Mouse (Mus musculus) forebrain, embryonic 14.5 days (tissue): Measurements from ENCODE around the gene Ano2. TPM values are rescaled to one million over a fixed set of nuclear protein-coding genes. Genes with fewer than 3 reads are reported as not detected.

Experiments
- ATAC-seq: fragments of 200-750 bp; cut with Nextera tagmentation; 2 replicates; pipeline ENCODE4 v1.8.0; 2017; ENCODE audit warnings: mild to moderate bottlenecking, moderate library complexity
- DNase-seq: peaks from one replicate; pipeline ENCODE4 v3.0.0-alpha.2; 2015; ENCODE audit warnings: low spot score
- H3K27ac ChIP-seq: fragments of 300-500 bp; sonication (generic); 2 replicates; pipeline ENCODE4 v1.5.1; 2014; ENCODE audit warnings: low read depth, mild to moderate bottlenecking, control low read depth, low read length, moderate library complexity
- H3K27me3 ChIP-seq: fragments of 300-500 bp; sonication (generic); replicated peaks from 2 replicates; pipeline ENCODE4 v1.6.1; 2014; ENCODE audit warnings: low read length, control low read depth, mixed read lengths; ENCODE audit not compliant: control insufficient read depth, insufficient read depth
- H3K36me3 ChIP-seq: fragments of 300-500 bp; sonication (generic); 2 replicates; pipeline ENCODE4 v1.6.1; 2014; ENCODE audit warnings: low read length, control low read depth; ENCODE audit not compliant: control insufficient read depth, insufficient read depth
- H3K4me1 ChIP-seq: fragments of 300-500 bp; sonication (generic); 2 replicates; pipeline ENCODE4 v1.6.1; 2014; ENCODE audit warnings: antibody characterized with exemption, low read length, control low read depth; ENCODE audit not compliant: control insufficient read depth, insufficient read depth
- H3K4me2 ChIP-seq: fragments of 300-500 bp; sonication (generic); 2 replicates; pipeline ENCODE4 v1.6.1; 2014; ENCODE audit warnings: mild to moderate bottlenecking, control low read depth, low read length
- H3K4me3 ChIP-seq: fragments of 300-500 bp; sonication (generic); 2 replicates; pipeline ENCODE4 v1.5.1; 2014; ENCODE audit warnings: low read depth, low read length, control low read depth
- H3K9ac ChIP-seq: fragments of 300-500 bp; sonication (generic); 2 replicates; pipeline ENCODE4 v1.6.1; 2014; ENCODE audit warnings: mild to moderate bottlenecking, low read length, control low read depth, moderate library complexity
- H3K9me3 ChIP-seq: fragments of 300-500 bp; sonication (generic); replicated peaks from 2 replicates; pipeline ENCODE4 v1.6.1; 2016; ENCODE audit warnings: low read length, control low read depth, mixed read lengths; ENCODE audit not compliant: control insufficient read depth
- WGBS: fragments of 180-500 bp; shearing (Covaris S2); extraction: QIAGEN DNeasy Blood & Tissue Kit; methylation state at CpG from one replicate; pipeline ENCODE4 v1.1.7; 2014; 5-methylcytosine and 5-hydroxymethylcytosine counted together
- polyA plus RNA-seq: library from polyadenylated mRNA; unstranded; fragments of >200 nt; fragmentation: Nextera tagmentation; extraction: Ambion mirVana; gene quantifications from 2 replicates; pipeline ENCODE4 v1.2.1, GENCODE M21; 2014

Gene Ano2
- polyA plus RNA-seq, 1 experiment from 2014 or later, result 0.10 TPM

DNA sequence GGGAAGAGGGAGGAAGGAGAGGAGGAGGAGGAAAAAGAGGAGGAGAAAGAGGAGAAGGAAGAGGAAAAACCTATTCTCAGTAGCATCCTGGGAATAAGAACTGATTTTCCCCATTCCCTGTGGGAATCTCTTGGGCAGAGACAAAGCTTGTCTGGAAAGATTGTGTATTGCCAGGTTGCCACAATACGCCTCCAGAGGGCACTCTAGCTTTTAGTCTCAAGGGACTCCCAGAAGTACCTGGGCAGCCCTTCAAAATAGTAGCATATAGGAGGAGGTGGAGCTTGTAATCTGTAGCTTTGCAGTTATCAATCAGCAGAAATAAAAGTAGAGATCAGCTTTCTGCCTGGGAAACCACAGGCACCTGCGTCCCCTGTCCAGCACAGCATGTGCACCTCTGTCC is 178.3 kb downstream of the Ano2 start:
- no peaks in the 10 kb centered on the region for H3K36me3 ChIP-seq
- no peak overlapping the region for H3K27ac ChIP-seq
- H3K9ac ChIP-seq, result no peak overlapping the region
- no peak overlapping the region for H3K4me3 ChIP-seq
- H3K9me3 ChIP-seq, result no peaks in the 10 kb centered on the region
- peak; percentile 69 for DNase-seq
- H3K4me2 ChIP-seq, result no peak overlapping the region
- ATAC-seq, result no peak
- WGBS, result 21% methylated on average over 2 of the region's 2 CpGs
- H3K4me1 ChIP-seq, result no peaks in the 10 kb centered on the region
- H3K27me3 ChIP-seq, result no peaks in the 10 kb centered on the region

DNA sequence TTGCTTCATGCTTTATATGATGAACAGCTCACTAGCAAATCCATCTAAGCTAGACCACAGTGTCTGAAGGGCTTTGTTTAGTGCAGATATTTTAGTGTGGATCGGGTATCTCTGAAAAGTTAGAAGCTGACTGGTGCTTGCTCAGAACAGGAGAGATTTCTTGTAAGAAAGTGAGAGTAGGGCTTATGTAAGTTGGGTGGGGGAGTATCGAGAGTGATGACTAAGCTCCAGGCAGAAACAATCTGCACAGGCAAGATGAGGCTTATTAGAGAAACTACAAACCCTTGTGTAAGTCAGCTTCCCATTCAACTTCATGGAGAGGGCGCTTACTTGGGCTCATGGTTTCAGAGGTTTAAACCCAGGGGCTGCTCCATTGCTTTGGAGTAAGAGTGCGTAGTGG is 181.3 kb downstream of the Ano2 start:
- H3K4me3 ChIP-seq, result no peak overlapping the region
- H3K27ac ChIP-seq, result no peak overlapping the region
- WGBS, result 86% methylated on average over 4 of the region's 4 CpGs
- DNase-seq (no peak), ATAC-seq (no peak)
- H3K27me3 ChIP-seq, result no peaks in the 10 kb centered on the region
- H3K9ac ChIP-seq, result no peak overlapping the region
- H3K36me3 ChIP-seq, result no peaks in the 10 kb centered on the region
- no peaks in the 10 kb centered on the region for H3K9me3 ChIP-seq
- H3K4me2 ChIP-seq, result no peak overlapping the region
- H3K4me1 ChIP-seq, result no peaks in the 10 kb centered on the region

GRCm38 (mm10) chr6:125874742-125875141 is 184.5 kb downstream of the Ano2 start:
- Histone ChIP-seq H3K36me3 (no peaks in the 10 kb centered on the region), H3K9ac (no peak overlapping the region), H3K4me3 (no peak overlapping the region), H3K27ac (no peak overlapping the region), H3K9me3 (no peaks in the 10 kb centered on the region), H3K4me1 (no peaks in the 10 kb centered on the region), H3K4me2 (no peak overlapping the region), H3K27me3 (no peaks in the 10 kb centered on the region)
- no peak for ATAC-seq
- DNase-seq, result no peak
- WGBS, result 83% methylated on average over 6 of the region's 6 CpGs

- 82% methylated on average over 1 of the region's 1 CpGs for WGBS
- H3K4me2 ChIP-seq, result no peak overlapping the region
- H3K4me3 ChIP-seq, result no peak overlapping the region
- DNase-seq (no peak), ATAC-seq (no peak)
- H3K27me3 ChIP-seq, result no peaks in the 10 kb centered on the region
- no peak overlapping the region for H3K27ac ChIP-seq
- no peaks in the 10 kb centered on the region for H3K4me1 ChIP-seq
- no peaks in the 10 kb centered on the region for H3K36me3 ChIP-seq
- H3K9me3 ChIP-seq, result no peaks in the 10 kb centered on the region
- no peak overlapping the region for H3K9ac ChIP-seq
These were observed 186.7 kb downstream of the Ano2 start for GRCm38 (mm10) chr6:125876884-125877283.

DNA sequence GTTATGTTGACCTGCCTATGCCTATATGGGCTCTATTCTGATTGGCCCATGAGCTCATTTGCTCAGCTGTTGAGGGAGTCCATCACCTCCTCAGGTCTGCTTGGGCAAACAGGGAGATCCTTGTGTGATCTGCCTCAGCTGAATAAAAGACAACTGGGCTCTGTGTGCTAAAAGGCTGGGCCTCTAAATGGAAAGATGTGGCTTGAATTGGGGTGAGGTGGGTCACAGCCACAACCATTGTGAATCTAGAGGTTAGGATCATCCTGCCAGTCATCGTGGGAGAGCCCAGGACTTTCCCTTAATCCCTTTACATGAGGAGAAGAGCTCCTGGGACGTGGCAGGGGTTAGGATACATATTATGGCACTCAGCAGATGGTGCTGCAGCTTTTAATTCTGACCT is 188.5 kb downstream of the Ano2 start:
- 56% methylated on average over 2 of the region's 2 CpGs for WGBS
- no peaks in the 10 kb centered on the region for H3K4me1 ChIP-seq
- no peak for ATAC-seq

GRCm38 (mm10) chr6:125879306-125879705 is 189.1 kb downstream of the Ano2 start:
- WGBS, result 93% methylated on average over 7 of the region's 7 CpGs
- H3K4me2 ChIP-seq, result no peak overlapping the region
- H3K27ac ChIP-seq, result no peak overlapping the region
- H3K9me3 ChIP-seq, result no peaks in the 10 kb centered on the region
- no peak overlapping the region for H3K9ac ChIP-seq
- no peak for ATAC-seq
- H3K27me3 ChIP-seq, result no peaks in the 10 kb centered on the region
- no peak for DNase-seq
- H3K4me1 ChIP-seq, result no peaks in the 10 kb centered on the region
- H3K36me3 ChIP-seq, result no peaks in the 10 kb centered on the region
- no peak overlapping the region for H3K4me3 ChIP-seq

More for the DNA sequence above, 188.5 kb downstream of the Ano2 start:
- Histone ChIP-seq H3K36me3 (no peaks in the 10 kb centered on the region), H3K27ac (no peak overlapping the region), H3K4me2 (no peak overlapping the region), H3K9me3 (no peaks in the 10 kb centered on the region), H3K4me3 (no peak overlapping the region), H3K9ac (no peak overlapping the region), H3K27me3 (no peaks in the 10 kb centered on the region)
- DNase-seq, result no peak

DNA sequence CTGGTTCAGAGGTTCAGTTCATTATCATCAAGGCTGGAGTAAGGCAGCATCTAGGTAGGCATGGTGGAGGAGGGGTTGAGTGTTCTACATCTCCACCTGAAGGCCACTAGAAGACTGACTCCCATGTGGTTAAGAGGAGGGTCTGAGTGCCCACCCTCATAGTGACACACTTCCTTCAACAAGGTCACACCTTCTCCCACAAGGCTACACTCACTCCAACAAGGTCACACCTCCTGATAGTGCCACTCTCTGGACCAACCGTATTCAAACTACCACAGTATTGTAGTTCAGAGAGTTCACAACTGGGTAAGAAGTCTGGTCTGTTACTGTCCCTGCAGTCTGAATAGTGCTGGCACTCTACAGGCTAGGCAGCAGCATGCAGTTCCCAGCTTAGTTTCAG is 198.4 kb downstream of the Ano2 start:
- ATAC-seq (no peak), DNase-seq (no peak)
- Histone ChIP-seq H3K27ac (no peak overlapping the region), H3K4me2 (no peak overlapping the region), H3K9ac (no peak overlapping the region), H3K4me3 (no peak overlapping the region), H3K9me3 (no peaks in the 10 kb centered on the region), H3K27me3 (no peaks in the 10 kb centered on the region), H3K36me3 (no peaks in the 10 kb centered on the region), H3K4me1 (no peaks in the 10 kb centered on the region)
- 86% methylated on average over 1 of the region's 1 CpGs for WGBS

- H3K27ac ChIP-seq, result no peak overlapping the region
- no peaks in the 10 kb centered on the region for H3K36me3 ChIP-seq
- no peak overlapping the region for H3K4me3 ChIP-seq
- ATAC-seq (no peak), DNase-seq (no peak)
- no peak overlapping the region for H3K4me2 ChIP-seq
- H3K9me3 ChIP-seq, result no peaks in the 10 kb centered on the region
- no peaks in the 10 kb centered on the region for H3K4me1 ChIP-seq
- 87% methylated on average over 3 of the region's 3 CpGs for WGBS
- no peak overlapping the region for H3K9ac ChIP-seq
- H3K27me3 ChIP-seq, result no peaks in the 10 kb centered on the region
These were observed 204.1 kb downstream of the Ano2 start for GRCm38 (mm10) chr6:125894340-125894739.

- Histone ChIP-seq H3K4me3 (no peak overlapping the region), H3K27ac (no peak overlapping the region), H3K9ac (no peak overlapping the region), H3K36me3 (no peaks in the 10 kb centered on the region), H3K4me2 (no peak overlapping the region), H3K9me3 (no peaks in the 10 kb centered on the region), H3K27me3 (no peaks in the 10 kb centered on the region), H3K4me1 (no peaks in the 10 kb centered on the region)
- WGBS, result 84% methylated on average over 9 of the region's 9 CpGs
- ATAC-seq, result no peak
- DNase-seq, result no peak
These were observed 224.2 kb downstream of the Ano2 start for GRCm38 (mm10) chr6:125914446-125914845.
